Mouse (Mus musculus) ES-E14 (cell line): ENCODE measurements around the gene Taok3.

Experiments
- HCFC1 ChIP-seq: IDR thresholded peaks from 2 replicates; pipeline ENCODE4 v1.6.1; 2012; ENCODE audit warnings: low read length, inconsistent platforms, borderline replicate concordance; ENCODE audit not compliant: insufficient read depth
- MAFK ChIP-seq: IDR thresholded peaks from 2 replicates; pipeline ENCODE4 v1.6.1; 2014; ENCODE audit warnings: mild to moderate bottlenecking, low read depth, low read length, inconsistent platforms; ENCODE audit not compliant: insufficient read depth
- ZC3H11A ChIP-seq: IDR thresholded peaks from 2 replicates; pipeline ENCODE4 v1.6.1; 2012; ENCODE audit warnings: low read depth, mild to moderate bottlenecking, inconsistent platforms, low read length, borderline replicate concordance
- ZNF384 ChIP-seq: IDR thresholded peaks from 2 replicates; pipeline ENCODE4 v1.6.1; 2012; ENCODE audit warnings: low read depth, low read length, inconsistent platforms

GRCm38 (mm10) chr5:117291312-117291711, 171.4 kb downstream of the Taok3 start:
- TF ChIP-seq ZNF384 = no peak
- TF ChIP-seq ZC3H11A = peak; percentile 60; the same call in 1 of the 2 replicates
- no peak for TF ChIP-seq MAFK
- no peak for TF ChIP-seq HCFC1
